Mouse (Mus musculus) forebrain, postnatal 0 days (tissue): ENCODE measurements at regions not wholly inside any gene's neighbourhood (a gene's known extent, or its start where the extent isn't known, plus 50 kb on each side); places are given as distances from the start of the nearest gene placed in this dataset.

Experiments used
- ATAC-seq: fragments of 200-750 bp; cut with Nextera tagmentation; 2 replicates; pipeline ENCODE4 v1.8.0; 2017; ENCODE audit warnings: mild to moderate bottlenecking, moderate library complexity
- DNase-seq: peaks from one replicate; pipeline ENCODE4 v3.0.0-alpha.2; 2015
- H3K27ac ChIP-seq: fragments of 300-500 bp; sonication (generic); 2 replicates; pipeline ENCODE4 v1.5.1; 2014; ENCODE audit warnings: low read depth, mild to moderate bottlenecking, antibody characterized with exemption, low read length, moderate library complexity, mixed read lengths
- H3K27me3 ChIP-seq: fragments of 300-500 bp; sonication (generic); 2 replicates; pipeline ENCODE4 v1.6.1; 2014; ENCODE audit warnings: mild to moderate bottlenecking, low read length, mixed read lengths; ENCODE audit not compliant: insufficient read depth
- H3K36me3 ChIP-seq: fragments of 300-500 bp; sonication (generic); 2 replicates; pipeline ENCODE4 v1.6.1; 2014; ENCODE audit warnings: mild to moderate bottlenecking, moderate library complexity; ENCODE audit not compliant: insufficient read depth
- H3K4me1 ChIP-seq: fragments of 300-500 bp; sonication (generic); 2 replicates; pipeline ENCODE4 v1.6.1; 2014; ENCODE audit warnings: antibody characterized with exemption; ENCODE audit not compliant: insufficient read depth
- H3K4me2 ChIP-seq: fragments of 300-500 bp; sonication (generic); 2 replicates; pipeline ENCODE4 v1.6.1; 2014; ENCODE audit warnings: low read depth, mild to moderate bottlenecking, moderate library complexity
- H3K4me3 ChIP-seq: fragments of 300-500 bp; sonication (generic); 2 replicates; pipeline ENCODE4 v1.5.1; 2014; ENCODE audit warnings: low read depth, low read length, mixed read lengths
- H3K9ac ChIP-seq: fragments of 300-500 bp; sonication (generic); 2 replicates; pipeline ENCODE4 v1.6.1; 2014; ENCODE audit warnings: mild to moderate bottlenecking
- H3K9me3 ChIP-seq: fragments of 300-500 bp; sonication (generic); 2 replicates; pipeline ENCODE4 v1.6.1; 2016; ENCODE audit warnings: low read length
- CTCF ChIP-seq: sonication (generic); IDR thresholded peaks from 2 replicates; pipeline ENCODE4 v1.5.1; 2016; ENCODE audit warnings: antibody characterized with exemption, control low read depth, low read depth
- WGBS: fragments of 180-500 bp; shearing (Covaris S2); extraction: QIAGEN DNeasy Blood & Tissue Kit; methylation state at CpG from one replicate; pipeline ENCODE4 v1.1.7; 2014; 5-methylcytosine and 5-hydroxymethylcytosine counted together

DNA sequence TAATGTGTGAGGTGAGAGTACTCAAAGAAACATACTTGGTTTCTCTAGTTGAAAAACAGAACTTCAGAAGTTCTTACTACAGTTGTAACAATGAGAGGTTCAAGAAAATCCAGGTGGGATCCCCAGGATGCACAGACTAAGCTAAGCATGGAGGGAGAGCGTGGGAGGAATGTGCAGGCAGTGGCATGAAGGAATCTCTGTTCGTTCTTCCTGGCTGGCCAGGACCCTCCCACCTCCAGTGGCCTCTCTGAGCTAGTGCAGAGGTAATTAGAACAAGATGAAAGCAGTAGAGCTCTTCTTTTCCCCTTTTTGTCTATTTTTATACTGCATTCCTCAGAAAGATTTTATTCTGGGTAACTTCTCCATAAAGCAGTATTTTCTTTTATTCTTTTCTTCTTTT, 648.3 kb upstream of the Fat3 start:
- DNase-seq: no peak
- H3K4me3 ChIP-seq: no peak overlapping the region
- TF ChIP-seq CTCF: no peak
- 60% methylated on average over 2 of the region's 2 CpGs for WGBS
- no peak overlapping the region for H3K4me2 ChIP-seq
- no peaks in the 10 kb centered on the region for H3K9me3 ChIP-seq
- H3K27me3 ChIP-seq: no peaks in the 10 kb centered on the region
- no peak overlapping the region for H3K9ac ChIP-seq
- no peak overlapping the region for H3K27ac ChIP-seq
- no peaks in the 10 kb centered on the region for H3K36me3 ChIP-seq
- no peaks in the 10 kb centered on the region for H3K4me1 ChIP-seq
- no peak for ATAC-seq
